In genomic region chr6:38808317-38808716, GRCm38 (mm10) we compare ENCODE assay signal across 28 mouse cellular contexts.
DNase-seq lines count a peak whose midpoint lies in the region; ATAC-seq lines count a peak whose summit lies in the region.
"Had no signal": no experiment of that assay in that cellular context is flagged by ENCODE, and none has a peak within 500 bp of the region (broad histone marks: within the 10 kb centered on the region; RNA-seq: fewer than 3 reads in every experiment).

No protein-coding gene starts in this region.

- DNase-seq in heart, adult 11 months = peak; percentile 84
- peak; percentile 47 for DNase-seq in 3134 (ENCODE audit: extremely low read depth, insufficient read length, low spot score)
- DNase-seq in adipocyte (ENCODE audit: low spot score) = peak; percentile 67
- peak; percentile 85 for DNase-seq in gonadal fat pad, adult 2 months (ENCODE audit: low read depth)
- no peak for DNase-seq in cerebellum, postnatal 10 days
- DNase-seq in kidney, postnatal 25 days = no peak
- DNase-seq in cerebellum, postnatal 36 days = no peak
- DNase-seq: adrenal gland, adult 2 months; adrenal gland, postnatal 14 days; cerebellum, adult 11-12 months; cerebellum, adult 8-10 months; cerebellum, postnatal 14 days; gastrocnemius, postnatal 10 days; gastrocnemius, postnatal 36 days; heart, adult 18-20 months; heart, postnatal 14 days; heart, postnatal 4 days had no signal

- H3K9me3 ChIP-seq in heart, embryonic 12.5 days (replicated peaks) = no peaks in the 10 kb centered on the region
- H3K9me3 ChIP-seq: embryonic facial prominence, embryonic 12.5 days; embryonic facial prominence, embryonic 15.5 days; forebrain, embryonic 13.5 days; heart, embryonic 13.5 days had no signal

- 85% methylated on average over 4 of the region's 4 CpGs for WGBS in heart, embryonic 12.5 days

- no peak overlapping the region for H3K4me3 ChIP-seq in heart, embryonic 12.5 days
- H3K4me3 ChIP-seq: embryonic facial prominence, embryonic 12.5 days; embryonic facial prominence, embryonic 15.5 days; forebrain, embryonic 13.5 days; heart, embryonic 13.5 days had no signal

- peaks cover 65% of the 10 kb centered on the region for H3K4me1 ChIP-seq in heart, embryonic 12.5 days (replicated peaks)
- H3K4me1 ChIP-seq: embryonic facial prominence, embryonic 12.5 days had no signal

- H3K9ac ChIP-seq in heart, embryonic 12.5 days = no peak overlapping the region
- H3K9ac ChIP-seq: embryonic facial prominence, embryonic 12.5 days; embryonic facial prominence, embryonic 15.5 days; forebrain, embryonic 13.5 days; heart, embryonic 13.5 days; hindbrain, embryonic 14.5 days had no signal

- H3K27me3 ChIP-seq in heart, embryonic 12.5 days (replicated peaks) = no peaks in the 10 kb centered on the region
- H3K27me3 ChIP-seq: embryonic facial prominence, embryonic 12.5 days; embryonic facial prominence, embryonic 15.5 days; forebrain, embryonic 13.5 days; heart, embryonic 13.5 days; Patski had no signal

- H3K27ac ChIP-seq in heart, embryonic 12.5 days (ENCODE audit: poor library complexity, severe bottlenecking) = no peak overlapping the region
- H3K27ac ChIP-seq: embryonic facial prominence, embryonic 12.5 days; embryonic facial prominence, embryonic 15.5 days; forebrain, embryonic 13.5 days; hindbrain, embryonic 14.5 days; hindbrain, postnatal 0 days had no signal

- no peak overlapping the region for H3K4me2 ChIP-seq in heart, embryonic 12.5 days
- H3K4me2 ChIP-seq: embryonic facial prominence, embryonic 12.5 days; embryonic facial prominence, embryonic 15.5 days; forebrain, embryonic 13.5 days; heart, embryonic 13.5 days; hindbrain, embryonic 14.5 days had no signal

- peaks cover 8% of the 10 kb centered on the region for H3K36me3 ChIP-seq in heart, embryonic 12.5 days

- no peak for ATAC-seq in heart, embryonic 12.5 days (ENCODE audit: insufficient number of reproducible peaks, low FRiP score)
- ATAC-seq: forebrain, embryonic 13.5 days; forebrain, embryonic 16.5 days; hindbrain, postnatal 0 days; inflammation-experienced regulatory T-cells, adult 6 months; intestine, embryonic 16.5 days; Patski had no signal

Comparison
In these comparisons a context has a peak if more than half of its experiments do, and no peak if none do; other contexts are left out.
1. DNase-seq: peak in heart, adult 11 months (single experiment), 3134 (single experiment), adipocyte (single experiment) and gonadal fat pad, adult 2 months (single experiment); none in cerebellum, postnatal 10 days (0 of 2), kidney, postnatal 25 days (0 of 2) and cerebellum, postnatal 36 days (0 of 2).